Mouse (Mus musculus): ENCODE results near the gene Ciao1. TPM values are rescaled to one million over a fixed set of nuclear protein-coding genes. Genes with fewer than 3 reads are reported as not detected.

The Ciao1 gene
- polyA plus RNA-seq, 1 experiment from 2014 or later = 62.5 TPM

Other genes starting within 250 kb of the Ciao1 start
- 4.5 and 11.1 TPM in 2 replicates for gene Ap4e1, start 239.1 kb downstream of the Ciao1 start, polyA plus RNA-seq (2014; fragmentation: Nextera tagmentation; extraction: Ambion mirVana)
- 39.6 and 43.4 TPM in 2 replicates for gene Blvra, start 177.2 kb downstream of the Ciao1 start, polyA plus RNA-seq (2014; fragmentation: Nextera tagmentation; extraction: Ambion mirVana)
- gene Ncaph, start 113.9 kb downstream of the Ciao1 start, polyA plus RNA-seq (2014; fragmentation: Nextera tagmentation; extraction: Ambion mirVana) = 67.3 and 103 TPM in 2 replicates
- gene Itpripl1, start 104.4 kb downstream of the Ciao1 start, polyA plus RNA-seq (2014; fragmentation: Nextera tagmentation; extraction: Ambion mirVana) = 22.7 and 22.8 TPM in 2 replicates
- gene 1810024B03Rik, start 39.5 kb downstream of the Ciao1 start, polyA plus RNA-seq (2014; fragmentation: Nextera tagmentation; extraction: Ambion mirVana) = 2.7 and 3.6 TPM in 2 replicates
- 62.7 and 85.9 TPM in 2 replicates for gene Snrnp200, start 39.4 kb downstream of the Ciao1 start, polyA plus RNA-seq (2014; fragmentation: Nextera tagmentation; extraction: Ambion mirVana)
- gene Tmem127, start 92 bp upstream of the Ciao1 start, polyA plus RNA-seq (2014; fragmentation: Nextera tagmentation; extraction: Ambion mirVana) = 13.5 and 19.8 TPM in 2 replicates
- gene Stard7, start 22.4 kb upstream of the Ciao1 start, polyA plus RNA-seq (2014; fragmentation: Nextera tagmentation; extraction: Ambion mirVana) = 53.0 and 102 TPM in 2 replicates
- 13.0 and 14.2 TPM in 2 replicates for gene Dusp2, start 88.3 kb upstream of the Ciao1 start, polyA plus RNA-seq (2014; fragmentation: Nextera tagmentation; extraction: Ambion mirVana)
- gene Astl, start 90.8 kb upstream of the Ciao1 start, polyA plus RNA-seq (2014; fragmentation: Nextera tagmentation; extraction: Ambion mirVana) = not detected in 2 replicates
- 0.69 and 1.8 TPM in 2 replicates for gene Adra2b, start 115.4 kb upstream of the Ciao1 start, polyA plus RNA-seq (2014; fragmentation: Nextera tagmentation; extraction: Ambion mirVana)
- gene Gpat2, start 177.4 kb upstream of the Ciao1 start, polyA plus RNA-seq (2014; fragmentation: Nextera tagmentation; extraction: Ambion mirVana) = 0.15 TPM in 1 of 2 replicates, not detected in the other
- gene Fahd2a, start 196.7 kb upstream of the Ciao1 start, polyA plus RNA-seq (2014; fragmentation: Nextera tagmentation; extraction: Ambion mirVana) = 29.5 and 29.7 TPM in 2 replicates